Mouse (Mus musculus): ENCODE measurements around the gene Tmem246. TPM values are rescaled to one million over a fixed set of nuclear protein-coding genes. Genes with fewer than 3 reads are reported as not detected.

Tmem246 gene
- total and polyA plus RNA-seq, 2 experiments from 2014 or later, result 54.5 to 56.4 TPM

- no peak for TF ChIP-seq CTCF (IDR thresholded peaks at IDR 0.05; ENCODE audit: low read depth)
- no peak for TF ChIP-seq EP300 (IDR thresholded peaks at IDR 0.05; ENCODE audit: low read depth)
- ATAC-seq (ENCODE audit: insufficient read depth, low read depth) (no peak), DNase-seq (ENCODE audit: low spot score) (no peak)
- Histone ChIP-seq H3K4me3 (ENCODE audit: low read depth, low read length) (no peak overlapping the region), H3K36me3 (replicated peaks; ENCODE audit: control insufficient read depth, insufficient read depth, low read length) (peaks cover 7% of the 10 kb centered on the region; the same call in 1 of the 2 replicates), H3K4me1 (ENCODE audit: control insufficient read depth, insufficient read depth) (peaks cover 16% of the 10 kb centered on the region), H3K27ac (ENCODE audit: low read depth) (no peak overlapping the region), H3K9ac (replicated peaks; ENCODE audit: low read depth, low read length) (no peak overlapping the region), H3K4me2 (ENCODE audit: low read depth, low read length) (no peak overlapping the region), H3K27me3 (ENCODE audit: control insufficient read depth, insufficient read depth, low read length) (no peaks in the 10 kb centered on the region), H3K9me3 (replicated peaks; ENCODE audit: control insufficient read depth, low read length) (no peaks in the 10 kb centered on the region)
- WGBS, result 81% methylated on average over 2 of the region's 2 CpGs
Measured at GRCm38 (mm10) chr4:49590152-49590551, 7.5 kb downstream of the Tmem246 start.

GRCm38 (mm10) chr4:49586811-49587210 is 10.9 kb downstream of the Tmem246 start:
- Histone ChIP-seq H3K27me3 (ENCODE audit: control insufficient read depth, insufficient read depth, low read length) (no peaks in the 10 kb centered on the region), H3K4me3 (ENCODE audit: low read depth, low read length) (no peak overlapping the region), H3K9me3 (replicated peaks; ENCODE audit: control insufficient read depth, low read length) (no peaks in the 10 kb centered on the region), H3K4me1 (ENCODE audit: control insufficient read depth, insufficient read depth) (peaks cover 35% of the 10 kb centered on the region), H3K36me3 (replicated peaks; ENCODE audit: control insufficient read depth, insufficient read depth, low read length) (peaks cover 7% of the 10 kb centered on the region; the same call in 1 of the 2 replicates), H3K27ac (ENCODE audit: low read depth) (0 out of 2 replicates have a peak overlapping the region, but pooled peaks have one; percentile 88), H3K4me2 (ENCODE audit: low read depth, low read length) (no peak overlapping the region), H3K9ac (replicated peaks; ENCODE audit: low read depth, low read length) (no peak overlapping the region)
- no peak for DNase-seq (ENCODE audit: low spot score)
- WGBS, result 86% methylated on average over 10 of the region's 10 CpGs
- TF ChIP-seq CTCF (IDR thresholded peaks at IDR 0.05; ENCODE audit: low read depth) (no peak), EP300 (IDR thresholded peaks at IDR 0.05; ENCODE audit: low read depth) (no peak)
- no peak for ATAC-seq (ENCODE audit: insufficient read depth, low read depth)

- Histone ChIP-seq H3K27ac (ENCODE audit: low read depth) (peak overlapping the region; percentile 88), H3K4me2 (ENCODE audit: low read depth, low read length) (peak overlapping the region; percentile 22; the same call in 1 of the 2 replicates), H3K9ac (replicated peaks; ENCODE audit: low read depth, low read length) (no peak overlapping the region), H3K4me1 (ENCODE audit: control insufficient read depth, insufficient read depth) (peaks cover 35% of the 10 kb centered on the region), H3K36me3 (replicated peaks; ENCODE audit: control insufficient read depth, insufficient read depth, low read length) (peaks cover 7% of the 10 kb centered on the region; the same call in 1 of the 2 replicates), H3K9me3 (replicated peaks; ENCODE audit: control insufficient read depth, low read length) (no peaks in the 10 kb centered on the region), H3K4me3 (ENCODE audit: low read depth, low read length) (no peak overlapping the region), H3K27me3 (ENCODE audit: control insufficient read depth, insufficient read depth, low read length) (no peaks in the 10 kb centered on the region)
- 18% methylated on average over 7 of the region's 7 CpGs for WGBS
- DNase-seq (ENCODE audit: low spot score), result peak; percentile 85
- ATAC-seq (ENCODE audit: insufficient read depth, low read depth), result peak; percentile 85
- no peak for TF ChIP-seq EP300 (IDR thresholded peaks at IDR 0.05; ENCODE audit: low read depth)
- TF ChIP-seq CTCF (IDR thresholded peaks at IDR 0.05; ENCODE audit: low read depth), result no peak
Measured at GRCm38 (mm10) chr4:49585524-49586101, 12.1 kb downstream of the Tmem246 start.

- peaks cover 35% of the 10 kb centered on the region for H3K4me1 ChIP-seq (ENCODE audit: control insufficient read depth, insufficient read depth)
- peak overlapping the region; percentile 3; the same call in 1 of the 2 replicates for H3K4me2 ChIP-seq (ENCODE audit: low read depth, low read length)
- TF ChIP-seq CTCF (IDR thresholded peaks at IDR 0.05; ENCODE audit: low read depth) (no peak), EP300 (IDR thresholded peaks at IDR 0.05; ENCODE audit: low read depth) (no peak)
- no peaks in the 10 kb centered on the region for H3K9me3 ChIP-seq (replicated peaks; ENCODE audit: control insufficient read depth, low read length)
- whole genome bisulfite sequencing, result 30% methylated on average over 14 of the region's 14 CpGs
- no peak overlapping the region for H3K4me3 ChIP-seq (ENCODE audit: low read depth, low read length)
- ATAC-seq (ENCODE audit: insufficient read depth, low read depth) (no peak), DNase-seq (ENCODE audit: low spot score) (peak; percentile 10)
- H3K36me3 ChIP-seq (replicated peaks; ENCODE audit: control insufficient read depth, insufficient read depth, low read length), result peaks cover 7% of the 10 kb centered on the region; the same call in 1 of the 2 replicates
- peak overlapping the region; percentile 88 for H3K27ac ChIP-seq (ENCODE audit: low read depth)
- H3K9ac ChIP-seq (replicated peaks; ENCODE audit: low read depth, low read length), result no peak overlapping the region
- no peaks in the 10 kb centered on the region for H3K27me3 ChIP-seq (ENCODE audit: control insufficient read depth, insufficient read depth, low read length)
Measured at GRCm38 (mm10) chr4:49583965-49584831, 13.5 kb downstream of the Tmem246 start.

GRCm38 (mm10) chr4:49581256-49581655 is 16.4 kb downstream of the Tmem246 start:
- Histone ChIP-seq H3K4me3 (ENCODE audit: low read depth, low read length) (no peak overlapping the region), H3K4me2 (ENCODE audit: low read depth, low read length) (no peak overlapping the region), H3K9me3 (replicated peaks; ENCODE audit: control insufficient read depth, low read length) (no peaks in the 10 kb centered on the region), H3K4me1 (ENCODE audit: control insufficient read depth, insufficient read depth) (peaks cover 27% of the 10 kb centered on the region), H3K9ac (replicated peaks; ENCODE audit: low read depth, low read length) (no peak overlapping the region), H3K27ac (ENCODE audit: low read depth) (no peak overlapping the region), H3K36me3 (replicated peaks; ENCODE audit: control insufficient read depth, insufficient read depth, low read length) (no peaks in the 10 kb centered on the region; the same call in 1 of the 2 replicates), H3K27me3 (ENCODE audit: control insufficient read depth, insufficient read depth, low read length) (no peaks in the 10 kb centered on the region)
- 59% methylated on average over 4 of the region's 4 CpGs for WGBS
- DNase-seq (ENCODE audit: low spot score) (no peak), ATAC-seq (ENCODE audit: insufficient read depth, low read depth) (no peak)
- TF ChIP-seq EP300 (IDR thresholded peaks at IDR 0.05; ENCODE audit: low read depth) (no peak), CTCF (IDR thresholded peaks at IDR 0.05; ENCODE audit: low read depth) (no peak)
